Mouse (Mus musculus) heart, embryonic 11.5 days (tissue): ENCODE measurements around the gene Ror1. TPM values are rescaled to one million over a fixed set of nuclear protein-coding genes. Genes with fewer than 3 reads are reported as not detected.

ENCODE experiments used
- ATAC-seq: fragments of 200-750 bp; cut with Nextera tagmentation; replicated peaks from 2 replicates; pipeline ENCODE4 v1.8.0; 2017; ENCODE audit warnings: moderate library complexity; ENCODE audit not compliant: insufficient number of reproducible peaks, low FRiP score, low TSS enrichment
- H3K27ac ChIP-seq: fragments of 300-500 bp; sonication (generic); 2 replicates; pipeline ENCODE4 v1.5.1; 2014; ENCODE audit warnings: mild to moderate bottlenecking, low read depth, low read length
- H3K27me3 ChIP-seq: fragments of 300-500 bp; sonication (generic); 2 replicates; pipeline ENCODE4 v1.6.1; 2014; ENCODE audit warnings: mild to moderate bottlenecking, low read length, mixed read lengths; ENCODE audit not compliant: control insufficient read depth, insufficient read depth
- H3K36me3 ChIP-seq: fragments of 300-500 bp; sonication (generic); 2 replicates; pipeline ENCODE4 v1.6.1; 2014; ENCODE audit warnings: mild to moderate bottlenecking, low read length, moderate library complexity, mixed read lengths; ENCODE audit not compliant: control insufficient read depth, insufficient read depth
- H3K4me1 ChIP-seq: fragments of 300-500 bp; sonication (generic); 2 replicates; pipeline ENCODE4 v1.6.1; 2014; ENCODE audit warnings: low read length; ENCODE audit not compliant: control insufficient read depth, insufficient read depth
- H3K4me2 ChIP-seq: fragments of 300-500 bp; sonication (generic); 2 replicates; pipeline ENCODE4 v1.6.1; 2014; ENCODE audit warnings: mild to moderate bottlenecking, moderate library complexity
- H3K4me3 ChIP-seq: fragments of 300-500 bp; sonication (generic); 2 replicates; pipeline ENCODE4 v1.5.1; 2014; ENCODE audit warnings: low read depth, low read length
- H3K9ac ChIP-seq: fragments of 300-500 bp; sonication (generic); 2 replicates; pipeline ENCODE4 v1.6.1; 2014; ENCODE audit warnings: mild to moderate bottlenecking, low read depth, low read length, moderate library complexity
- H3K9me3 ChIP-seq: fragments of 300-500 bp; sonication (generic); replicated peaks from 2 replicates; pipeline ENCODE4 v1.6.1; 2016; ENCODE audit warnings: low read length; ENCODE audit not compliant: control insufficient read depth
- WGBS: fragments of 180-500 bp; shearing (Covaris S2); extraction: QIAGEN DNeasy Blood & Tissue Kit; methylation state at CpG from one replicate; pipeline ENCODE4 v1.1.7; 2014; ENCODE audit not compliant: insufficient replicate concordance; 5-methylcytosine and 5-hydroxymethylcytosine counted together
- polyA plus RNA-seq: library from polyadenylated mRNA; unstranded; fragments of >200 nt; fragmentation: Nextera tagmentation; extraction: Ambion mirVana; gene quantifications from 2 replicates; pipeline ENCODE4 v1.2.1, GENCODE M21; 2014

Gene Ror1
- polyA plus RNA-seq, 1 experiment from 2014 or later: 7.3 TPM

DNA sequence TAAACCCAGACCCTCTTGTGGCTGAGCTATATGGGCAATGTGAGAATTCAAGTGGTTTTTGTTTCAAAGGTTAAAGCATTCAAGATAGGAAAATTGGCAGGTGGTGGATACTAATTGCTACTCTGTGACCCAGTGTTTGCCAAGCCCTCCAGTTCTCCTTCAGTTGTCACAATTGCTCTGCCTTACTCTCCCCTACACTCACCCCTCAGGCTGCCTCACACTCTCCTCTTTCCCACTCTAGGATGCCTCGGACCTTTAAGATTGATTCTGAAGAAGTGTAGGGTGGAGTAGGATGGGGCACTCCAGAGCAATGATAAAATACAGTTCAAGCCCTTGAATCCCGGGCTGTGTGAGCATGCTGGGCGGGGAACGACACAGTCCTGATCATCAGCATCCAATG is 278.2 kb downstream of the Ror1 start:
- Histone ChIP-seq H3K36me3 (no peaks in the 10 kb centered on the region), H3K4me2 (no peak overlapping the region), H3K4me1 (peaks cover 21% of the 10 kb centered on the region), H3K27ac (no peak overlapping the region), H3K4me3 (no peak overlapping the region), H3K27me3 (no peaks in the 10 kb centered on the region), H3K9ac (no peak overlapping the region), H3K9me3 (no peaks in the 10 kb centered on the region)
- no peak for ATAC-seq
- WGBS: 52% methylated on average over 4 of the region's 4 CpGs

DNA sequence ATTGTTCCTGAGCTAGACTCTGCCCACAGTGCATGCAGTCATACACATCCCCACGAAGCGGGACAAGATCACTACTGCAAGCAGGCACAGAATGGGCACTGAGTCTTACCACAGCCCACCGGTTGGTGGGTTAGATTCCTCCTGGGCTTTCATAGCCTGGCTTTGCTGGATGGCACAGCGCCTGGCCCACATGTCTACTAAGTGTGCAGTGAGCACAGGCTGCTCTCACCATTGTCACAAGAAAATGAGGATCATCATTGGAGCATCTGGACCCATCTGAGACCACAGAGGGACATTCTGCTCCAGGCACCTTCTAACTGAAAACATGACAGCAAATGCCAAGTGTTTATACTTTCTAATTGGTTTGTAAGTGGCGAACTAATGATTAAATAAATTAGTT is 279.7 kb downstream of the Ror1 start:
- H3K4me2 ChIP-seq: no peak overlapping the region
- no peak overlapping the region for H3K9ac ChIP-seq
- no peak for ATAC-seq
- 85% methylated on average over 5 of the region's 5 CpGs for WGBS
- peaks cover 25% of the 10 kb centered on the region for H3K4me1 ChIP-seq
- H3K27me3 ChIP-seq: no peaks in the 10 kb centered on the region
- no peaks in the 10 kb centered on the region for H3K36me3 ChIP-seq
- no peak overlapping the region for H3K4me3 ChIP-seq
- H3K27ac ChIP-seq: no peak overlapping the region
- no peaks in the 10 kb centered on the region for H3K9me3 ChIP-seq

DNA sequence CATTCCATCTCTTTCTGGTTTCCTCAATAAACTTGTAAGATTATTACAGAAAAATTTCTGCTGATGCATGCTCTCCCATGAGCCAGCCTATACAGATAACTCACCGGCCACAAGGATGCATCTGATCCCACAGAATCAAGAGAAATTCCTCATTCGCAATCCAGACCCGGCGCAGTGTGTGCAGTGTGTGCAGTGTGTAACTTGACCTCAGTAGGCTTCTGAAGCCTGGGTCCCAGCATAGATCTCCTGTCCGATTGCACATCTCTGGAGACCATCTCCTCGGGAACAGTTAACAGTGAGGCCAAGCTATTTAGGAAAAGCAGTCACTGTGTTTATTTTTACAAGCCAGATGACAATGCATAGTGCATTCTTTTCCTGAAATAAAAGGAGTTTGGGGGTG is 280.6 kb downstream of the Ror1 start:
- Histone ChIP-seq H3K4me1 (peaks cover 25% of the 10 kb centered on the region), H3K36me3 (no peaks in the 10 kb centered on the region), H3K4me3 (no peak overlapping the region), H3K27ac (no peak overlapping the region), H3K9me3 (no peaks in the 10 kb centered on the region), H3K27me3 (no peaks in the 10 kb centered on the region), H3K4me2 (no peak overlapping the region), H3K9ac (no peak overlapping the region)
- ATAC-seq: no peak
- 43% methylated on average over 6 of the region's 6 CpGs for WGBS

DNA sequence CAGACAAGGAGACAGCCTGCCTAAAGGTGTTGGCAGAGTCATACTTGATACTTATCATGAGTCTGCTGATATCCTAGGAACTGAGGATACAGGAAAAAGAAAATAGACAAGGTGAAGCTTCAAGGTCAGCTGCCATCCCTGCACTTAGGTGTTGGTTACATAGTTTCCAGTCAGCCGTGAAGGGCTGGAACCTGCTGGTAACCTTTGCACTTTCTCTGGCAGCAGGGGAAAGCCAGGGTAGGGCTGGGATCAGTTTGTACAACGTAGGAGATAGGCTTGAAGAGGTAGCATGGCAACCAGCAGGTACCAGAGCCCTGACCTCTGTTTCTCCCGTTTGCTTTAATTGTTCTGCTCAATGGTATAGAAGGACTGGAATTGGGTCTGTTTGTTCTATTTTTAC is 281.6 kb downstream of the Ror1 start:
- WGBS: 55% methylated on average over 3 of the region's 3 CpGs
- no peak overlapping the region for H3K27ac ChIP-seq
- no peaks in the 10 kb centered on the region for H3K27me3 ChIP-seq
- no peak overlapping the region for H3K4me3 ChIP-seq
- no peak overlapping the region for H3K4me2 ChIP-seq
- H3K9ac ChIP-seq: no peak overlapping the region
- H3K36me3 ChIP-seq: no peaks in the 10 kb centered on the region
- peaks cover 25% of the 10 kb centered on the region for H3K4me1 ChIP-seq
- no peak for ATAC-seq
- no peaks in the 10 kb centered on the region for H3K9me3 ChIP-seq

DNA sequence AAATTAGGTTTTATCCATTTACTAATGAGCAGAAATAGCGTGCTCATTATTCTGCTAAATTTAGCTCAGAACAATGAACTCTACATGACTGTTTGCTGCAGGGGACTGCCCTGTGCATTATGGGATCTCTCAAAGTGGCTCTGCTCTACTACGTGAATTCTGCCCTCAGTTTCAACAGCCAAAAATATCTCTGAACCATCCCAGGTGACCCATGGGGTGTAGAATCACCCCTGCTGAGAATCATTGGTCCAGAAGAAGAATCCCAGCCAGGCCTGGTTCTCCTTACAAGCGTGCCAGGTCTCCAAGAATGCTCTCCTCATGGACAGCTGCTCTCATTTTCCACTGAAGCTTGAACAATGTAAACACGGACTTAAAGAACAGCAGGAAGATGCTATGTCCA is 282.4 kb downstream of the Ror1 start:
- no peak for ATAC-seq
- H3K9ac ChIP-seq: no peak overlapping the region

DNA sequence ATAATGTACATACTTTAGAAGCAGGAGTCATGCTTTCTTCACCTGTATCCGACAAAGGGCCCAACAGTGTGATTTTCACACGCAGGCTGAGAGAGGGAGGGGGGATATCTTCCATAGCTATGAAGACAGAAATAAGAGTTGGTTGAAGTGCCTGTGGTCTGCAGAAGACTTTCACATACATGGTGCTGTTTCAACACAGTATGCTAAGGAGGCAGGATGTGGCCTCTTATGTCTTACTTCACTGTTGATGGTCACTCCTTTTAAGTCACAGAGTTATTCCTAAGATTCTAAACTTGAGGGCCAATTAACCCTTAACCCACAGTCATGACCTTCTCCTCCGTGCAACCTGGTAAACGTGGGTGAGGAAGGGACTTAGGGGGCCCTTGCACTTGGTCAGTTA is 286.2 kb downstream of the Ror1 start:
- Histone ChIP-seq H3K27ac (no peak overlapping the region), H3K4me1 (peaks cover 17% of the 10 kb centered on the region), H3K4me3 (no peak overlapping the region), H3K36me3 (no peaks in the 10 kb centered on the region), H3K9ac (no peak overlapping the region), H3K27me3 (no peaks in the 10 kb centered on the region; the same call in 1 of the 2 replicates), H3K9me3 (no peaks in the 10 kb centered on the region), H3K4me2 (no peak overlapping the region)
- WGBS: 78% methylated on average over 4 of the region's 4 CpGs
- ATAC-seq: no peak

More for the DNA sequence above, 282.4 kb downstream of the Ror1 start:
- no peak overlapping the region for H3K4me3 ChIP-seq
- peaks cover 25% of the 10 kb centered on the region for H3K4me1 ChIP-seq
- no peaks in the 10 kb centered on the region for H3K9me3 ChIP-seq
- no peak overlapping the region for H3K27ac ChIP-seq
- 58% methylated on average over 4 of the region's 4 CpGs for WGBS
- no peaks in the 10 kb centered on the region for H3K27me3 ChIP-seq
- H3K4me2 ChIP-seq: no peak overlapping the region
- H3K36me3 ChIP-seq: no peaks in the 10 kb centered on the region

DNA sequence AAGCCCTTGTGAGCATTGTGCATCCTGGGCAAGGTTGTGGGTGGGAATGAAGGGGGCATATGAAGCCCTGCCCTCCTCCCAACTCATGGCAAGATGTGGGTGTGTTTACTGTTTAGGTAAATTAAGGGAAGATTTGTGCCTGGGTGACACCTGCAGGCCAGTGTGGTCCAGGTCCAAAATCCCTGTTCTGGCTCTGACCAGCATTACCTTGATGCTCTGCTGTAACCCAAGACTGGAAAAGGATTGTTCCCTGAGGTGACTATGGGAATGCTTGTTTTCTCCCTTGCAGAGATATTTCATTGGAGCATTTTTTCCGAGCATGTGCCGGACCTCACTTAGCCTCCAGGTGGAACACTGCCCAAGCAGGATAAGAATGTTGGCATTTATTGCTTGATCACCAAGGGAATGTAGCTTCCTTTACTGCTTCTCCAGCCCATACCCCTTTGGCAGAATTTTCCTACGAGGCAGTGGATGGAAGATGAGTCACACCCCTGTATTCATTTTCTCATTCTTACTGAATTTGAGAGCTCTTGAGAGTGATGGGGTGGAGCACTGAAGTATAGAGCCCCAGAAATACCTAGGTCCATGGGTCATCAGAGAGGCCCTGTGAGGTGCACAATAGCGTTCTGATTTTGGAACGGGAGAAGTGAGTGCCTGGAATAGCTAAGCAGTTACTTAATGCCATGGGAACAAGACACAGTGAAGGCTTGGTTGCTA is 290.8 kb downstream of the Ror1 start:
- WGBS: 62% methylated on average over 5 of the region's 5 CpGs
- no peak overlapping the region for H3K4me2 ChIP-seq
- H3K4me3 ChIP-seq: no peak overlapping the region
- H3K9me3 ChIP-seq: no peaks in the 10 kb centered on the region
- no peaks in the 10 kb centered on the region for H3K36me3 ChIP-seq
- no peak overlapping the region for H3K9ac ChIP-seq
- no peak for ATAC-seq
- no peaks in the 10 kb centered on the region for H3K4me1 ChIP-seq
- H3K27ac ChIP-seq: no peak overlapping the region
- H3K27me3 ChIP-seq: no peaks in the 10 kb centered on the region; the same call in 1 of the 2 replicates

DNA sequence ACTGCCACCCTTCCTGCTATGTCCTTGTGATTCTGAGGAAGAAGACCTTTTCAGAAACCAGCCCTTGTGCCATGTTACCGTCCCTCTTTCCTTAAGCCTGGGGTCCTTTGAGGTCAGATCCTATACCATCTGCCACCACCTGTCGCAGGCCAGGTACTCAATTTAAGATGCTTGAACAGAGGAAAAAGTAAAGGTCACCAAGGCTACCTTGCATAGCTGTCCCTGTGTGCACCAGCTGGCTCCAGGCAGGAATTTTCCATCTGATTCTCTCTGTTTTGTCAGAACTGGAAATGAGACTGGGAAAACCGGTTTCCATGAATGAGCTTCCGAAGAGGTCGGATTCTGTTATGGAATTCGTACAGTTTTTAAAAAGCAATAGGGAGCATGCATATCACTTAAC is 294.8 kb downstream of the Ror1 start:
- no peak overlapping the region for H3K4me3 ChIP-seq
- H3K4me1 ChIP-seq: no peaks in the 10 kb centered on the region
- H3K9me3 ChIP-seq: no peaks in the 10 kb centered on the region
- no peak overlapping the region for H3K9ac ChIP-seq
- H3K36me3 ChIP-seq: no peaks in the 10 kb centered on the region
- 87% methylated on average over 6 of the region's 6 CpGs for WGBS
- H3K27me3 ChIP-seq: no peaks in the 10 kb centered on the region
- no peak overlapping the region for H3K27ac ChIP-seq
- no peak overlapping the region for H3K4me2 ChIP-seq
- ATAC-seq: no peak

DNA sequence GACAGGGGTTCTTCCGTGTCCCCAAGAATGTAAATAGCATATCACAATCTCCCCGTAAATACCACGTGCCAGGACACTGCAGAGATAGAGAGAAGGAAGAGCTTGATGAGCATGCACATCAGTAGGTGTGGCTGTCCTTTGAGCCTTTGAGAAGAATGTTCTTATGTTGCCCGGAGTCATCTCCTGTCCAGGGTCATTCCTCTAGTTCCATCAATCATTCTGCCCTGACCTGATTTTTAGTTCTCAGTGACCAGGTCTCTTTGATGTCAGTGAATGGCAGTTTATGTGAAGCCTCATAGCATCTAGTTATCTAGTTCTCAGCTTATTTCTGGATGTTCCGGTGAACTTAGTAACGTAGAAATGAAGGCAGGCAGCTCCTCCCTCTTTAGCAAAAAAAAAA is 295.4 kb downstream of the Ror1 start:
- WGBS: 76% methylated on average over 6 of the region's 6 CpGs
- Histone ChIP-seq H3K4me3 (no peak overlapping the region), H3K4me1 (no peaks in the 10 kb centered on the region), H3K27ac (no peak overlapping the region), H3K9me3 (no peaks in the 10 kb centered on the region), H3K4me2 (no peak overlapping the region), H3K9ac (no peak overlapping the region), H3K36me3 (no peaks in the 10 kb centered on the region), H3K27me3 (no peaks in the 10 kb centered on the region)
- no peak for ATAC-seq
